Mouse (Mus musculus): Measurements from ENCODE around the gene Adm. TPM values are rescaled to one million over a fixed set of nuclear protein-coding genes. Genes with fewer than 3 reads are reported as not detected.

Gene Adm
- polyA plus RNA-seq, 1 experiment from 2014 or later, result 4.3 TPM

Other genes starting within 250 kb of the Adm start
- 51.7 and 53.2 TPM in 2 replicates for gene Sbf2, start 12.7 kb upstream of the Adm start, polyA plus RNA-seq (2016; fragmentation: Nextera tagmentation; extraction: Ambion mirVana)
- 2.4 and 3.1 TPM in 2 replicates for gene Ampd3, start 140.5 kb downstream of the Adm start, polyA plus RNA-seq (2016; fragmentation: Nextera tagmentation; extraction: Ambion mirVana)
- gene Rnf141, start 216.8 kb downstream of the Adm start, polyA plus RNA-seq (2016; fragmentation: Nextera tagmentation; extraction: Ambion mirVana), result 29.2 and 30.7 TPM in 2 replicates
- gene Lyve1, start 235.6 kb downstream of the Adm start, polyA plus RNA-seq (2016; fragmentation: Nextera tagmentation; extraction: Ambion mirVana), result 4.0 and 4.4 TPM in 2 replicates

Measured in neural tube, embryonic 12.5 days (tissue).